Mouse (Mus musculus) heart, adult 2 months (tissue): ENCODE measurements around the gene Txndc11.

Experiments
- CTCF ChIP-seq: fragments of 200-600 bp; IDR thresholded peaks from 2 replicates; pipeline ENCODE4 v1.8.1; 2022; ENCODE audit warnings: antibody characterized with exemption, mild to moderate bottlenecking, moderate library complexity
- EP300 ChIP-seq: fragments of 200-500 bp; IDR thresholded peaks from 2 replicates; pipeline ENCODE4 v1.6.1; 2011; ENCODE audit warnings: low read depth, low read length, control low read depth; ENCODE audit not compliant: insufficient read depth

DNA sequence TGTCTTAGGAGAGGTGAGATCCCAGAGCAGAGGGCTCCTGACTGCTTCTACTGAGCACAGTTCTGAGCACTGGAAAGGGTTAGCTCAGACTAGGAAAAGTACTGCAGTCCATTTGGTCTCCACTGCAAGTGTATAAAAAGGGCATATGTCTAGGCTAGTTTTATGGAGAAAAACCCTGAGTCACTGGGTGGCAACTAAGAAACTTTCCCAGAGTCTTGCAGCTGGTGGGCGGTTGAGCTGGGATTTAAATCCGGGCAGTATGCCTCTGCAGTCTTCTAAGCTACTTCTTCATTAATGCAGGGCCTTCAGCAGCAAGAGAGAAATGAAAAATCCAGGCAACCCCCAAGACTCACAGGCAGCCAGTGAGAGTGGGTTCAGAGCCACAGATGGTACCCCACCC lies 84.2 kb downstream of the Txndc11 start:
- TF ChIP-seq CTCF: no peak
- no peak for TF ChIP-seq EP300
